Mouse (Mus musculus): ENCODE results near the gene Sirt7.
A peak's percentile ranks its signal among the peaks of the same experiment; 100 is the strongest.

DNA sequence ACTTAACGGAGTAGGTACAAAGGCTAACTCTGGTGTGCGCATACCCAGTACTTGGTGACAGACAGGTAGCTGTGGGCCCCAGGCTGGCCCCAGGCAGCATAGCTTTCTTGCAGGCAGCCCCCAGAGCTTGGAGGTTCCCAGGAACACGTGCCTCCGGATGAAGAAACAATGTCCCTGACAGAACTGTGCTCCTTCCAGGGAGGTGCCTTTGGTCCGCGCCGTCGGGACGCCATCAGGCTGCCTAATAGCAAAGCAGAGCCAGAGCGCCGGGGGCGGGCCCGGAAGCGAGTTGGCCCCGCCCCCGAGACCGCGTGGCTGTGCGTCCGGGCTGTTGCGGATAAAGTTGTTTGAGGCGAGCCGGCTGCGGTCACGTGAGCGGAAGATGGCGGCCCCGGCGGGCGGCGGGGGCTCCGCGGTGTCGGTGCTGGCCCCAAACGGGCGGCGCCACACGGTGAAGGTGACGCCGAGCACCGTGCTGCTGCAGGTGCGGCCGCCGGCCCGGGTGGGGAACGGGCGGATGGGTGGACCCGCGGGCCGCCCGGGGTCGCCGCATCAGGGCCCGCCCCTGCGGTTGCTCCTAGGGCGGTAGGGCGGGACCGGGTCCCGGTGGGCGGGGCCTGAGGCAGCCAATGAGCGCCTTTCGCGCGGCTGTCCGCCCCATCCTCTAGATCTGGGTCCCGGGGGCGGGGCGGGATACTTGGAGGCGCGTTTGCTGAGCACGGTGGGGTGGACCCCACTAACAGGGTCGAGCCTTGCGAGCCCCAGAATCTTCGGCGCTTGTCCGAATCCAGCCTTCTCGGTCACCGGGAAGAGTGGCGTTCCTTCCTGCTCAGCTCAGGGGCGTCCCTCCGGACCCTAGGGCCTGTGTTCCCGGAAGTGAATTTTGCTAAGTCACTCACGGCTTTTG lies 47.9 kb upstream of the Sirt7 start, which contains the start of gene Aspscr1:
- no peak for TF ChIP-seq EP300 (IDR thresholded peaks at IDR 0.05; ENCODE audit: insufficient read depth, low read depth, low read length)
- peak; percentile 40 for TF ChIP-seq POLR2A (IDR thresholded peaks at IDR 0.05; ENCODE audit: insufficient read depth, low read length)
